Mouse (Mus musculus): Measurements from ENCODE around the gene Ano4.

DNA sequence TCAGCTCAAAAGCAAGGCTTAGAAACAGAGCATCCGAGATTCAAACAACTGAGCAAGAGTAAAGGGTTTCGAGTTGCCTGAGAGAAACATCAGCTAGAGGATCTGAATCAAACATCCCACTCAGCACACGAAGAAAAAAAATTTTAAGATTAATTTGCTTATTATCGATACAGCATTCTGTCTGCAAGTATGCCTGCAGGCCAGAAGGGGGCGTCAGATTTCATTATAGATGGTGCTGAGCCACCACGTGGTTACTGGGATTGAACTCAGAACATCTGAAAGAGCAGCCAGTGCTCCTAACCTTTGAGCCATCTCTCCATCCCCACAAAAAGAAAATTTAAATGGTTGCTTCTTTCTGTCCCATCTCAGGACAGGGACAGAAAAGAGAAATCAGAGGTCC is 223.2 kb downstream of the Ano4 start:
- no peak for TF ChIP-seq CTCF (IDR thresholded peaks at IDR 0.05; ENCODE audit: low read depth, low read length)
- no peak for TF ChIP-seq POLR2A (IDR thresholded peaks at IDR 0.05; ENCODE audit: extremely low read depth, insufficient read depth, low read length)
